Mouse (Mus musculus) liver, embryonic 15.5 days (tissue): ENCODE measurements at regions not wholly inside any gene's neighbourhood (a gene's known extent, or its start where the extent isn't known, plus 50 kb on each side); places are given as distances from the start of the nearest gene placed in this dataset.

Experiments used
- ATAC-seq: fragments of 200-750 bp; cut with Nextera tagmentation; 2 replicates; pipeline ENCODE4 v1.8.0; 2017; ENCODE audit warnings: moderate number of reproducible peaks, mild to moderate bottlenecking, moderate library complexity; ENCODE audit not compliant: insufficient read depth
- H3K27ac ChIP-seq: fragments of 300-500 bp; sonication (generic); replicated peaks from 2 replicates; pipeline ENCODE4 v1.5.1; 2015; ENCODE audit warnings: mild to moderate bottlenecking, inconsistent platforms
- H3K27me3 ChIP-seq: fragments of 300-500 bp; sonication (generic); 2 replicates; pipeline ENCODE4 v1.6.1; 2015; ENCODE audit warnings: mild to moderate bottlenecking, inconsistent platforms
- H3K36me3 ChIP-seq: fragments of 300-500 bp; sonication (generic); replicated peaks from 2 replicates; pipeline ENCODE4 v1.6.1; 2015; ENCODE audit warnings: moderate library complexity, mild to moderate bottlenecking, inconsistent platforms
- H3K4me1 ChIP-seq: fragments of 300-500 bp; sonication (generic); replicated peaks from 2 replicates; pipeline ENCODE4 v1.6.1; 2015; ENCODE audit warnings: inconsistent platforms
- H3K4me2 ChIP-seq: fragments of 300-500 bp; sonication (generic); 2 replicates; pipeline ENCODE4 v1.6.1; 2015; ENCODE audit warnings: moderate library complexity, mild to moderate bottlenecking, inconsistent platforms
- H3K4me3 ChIP-seq: fragments of 300-500 bp; sonication (generic); replicated peaks from 2 replicates; pipeline ENCODE4 v1.5.1; 2015; ENCODE audit warnings: mild to moderate bottlenecking, inconsistent platforms
- H3K9ac ChIP-seq: fragments of 300-500 bp; sonication (generic); 2 replicates; pipeline ENCODE4 v1.6.1; 2015; ENCODE audit warnings: moderate library complexity, mild to moderate bottlenecking, inconsistent platforms
- H3K9me3 ChIP-seq: fragments of 300-500 bp; sonication (generic); replicated peaks from 2 replicates; pipeline ENCODE4 v1.6.1; 2016; ENCODE audit warnings: inconsistent platforms
- WGBS: fragments of 180-500 bp; shearing (Covaris S2); methylation state at CpG from one replicate; pipeline ENCODE4 v1.1.7; 2015; ENCODE audit warnings: mixed read lengths; ENCODE audit not compliant: insufficient replicate concordance; 5-methylcytosine and 5-hydroxymethylcytosine counted together

DNA sequence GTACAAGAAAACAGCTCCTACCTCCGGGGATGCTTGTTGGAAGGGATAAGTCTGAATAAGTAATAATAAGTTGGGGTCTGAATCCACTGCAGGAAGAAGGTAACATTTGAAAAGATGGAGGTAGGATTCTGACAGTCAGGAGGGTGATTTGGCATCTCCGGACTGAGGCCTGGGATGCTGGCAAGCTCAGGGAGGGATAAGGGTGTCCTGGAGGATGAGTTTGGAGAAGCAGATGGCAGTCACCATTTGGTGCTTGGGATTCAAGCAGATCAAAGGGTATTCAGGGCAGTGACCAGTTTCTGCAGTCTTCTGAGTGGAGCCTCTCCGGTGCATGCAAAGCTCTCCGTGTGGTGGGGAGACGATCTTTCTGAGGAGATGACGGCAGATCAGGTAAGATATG is 62.9 kb upstream of the Gm2310 start:
- Histone ChIP-seq H3K27me3 (no peaks in the 10 kb centered on the region; the same call in 1 of the 2 replicates), H3K4me1 (no peaks in the 10 kb centered on the region), H3K36me3 (no peaks in the 10 kb centered on the region), H3K27ac (no peak overlapping the region), H3K9me3 (no peaks in the 10 kb centered on the region), H3K4me3 (no peak overlapping the region), H3K9ac (no peak overlapping the region), H3K4me2 (no peak overlapping the region)
- 69% methylated on average over 6 of the region's 6 CpGs for WGBS
- no peak for ATAC-seq

DNA sequence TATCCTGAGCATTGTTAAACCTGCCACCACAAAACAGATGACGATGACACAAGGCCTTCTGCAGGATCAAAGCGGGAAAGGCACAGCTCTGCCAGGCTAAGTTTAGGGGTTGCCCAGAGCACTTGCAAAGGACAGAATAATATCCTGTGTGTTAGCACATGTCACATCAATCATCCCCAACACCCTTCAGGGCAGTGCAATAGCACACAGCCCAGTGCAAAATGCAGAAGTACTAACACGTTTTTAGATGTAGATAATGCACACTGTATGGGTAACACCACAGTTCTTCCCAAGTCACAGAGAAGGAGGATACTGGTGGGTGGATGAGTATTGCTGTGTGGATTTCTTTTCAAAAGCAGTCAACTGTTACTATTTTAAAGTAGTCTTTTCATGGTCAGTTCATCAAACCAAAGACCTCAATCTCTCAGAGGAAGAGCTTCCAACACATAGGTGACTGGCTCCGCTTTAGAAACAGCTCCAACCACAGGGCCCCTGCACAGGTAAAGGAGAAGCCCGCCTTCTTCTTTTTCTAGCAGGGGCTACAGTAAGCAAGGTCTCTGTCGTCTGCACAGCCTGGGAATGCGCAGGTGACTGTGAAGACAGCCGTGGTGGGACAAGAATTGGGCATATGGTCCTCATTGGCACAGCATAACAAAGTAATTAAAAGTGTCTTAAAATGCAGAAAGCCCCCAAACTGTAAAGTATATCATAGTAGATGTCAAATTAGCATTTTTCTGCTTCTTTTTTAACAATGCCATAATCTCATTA is 61.6 kb upstream of the Gm2310 start:
- Histone ChIP-seq H3K27ac (no peak overlapping the region), H3K27me3 (no peaks in the 10 kb centered on the region; the same call in 1 of the 2 replicates), H3K4me2 (no peak overlapping the region), H3K9ac (no peak overlapping the region), H3K4me1 (no peaks in the 10 kb centered on the region), H3K36me3 (no peaks in the 10 kb centered on the region), H3K4me3 (no peak overlapping the region), H3K9me3 (no peaks in the 10 kb centered on the region)
- WGBS, result 26% methylated on average over 8 of the region's 8 CpGs
- ATAC-seq, result no peak

DNA sequence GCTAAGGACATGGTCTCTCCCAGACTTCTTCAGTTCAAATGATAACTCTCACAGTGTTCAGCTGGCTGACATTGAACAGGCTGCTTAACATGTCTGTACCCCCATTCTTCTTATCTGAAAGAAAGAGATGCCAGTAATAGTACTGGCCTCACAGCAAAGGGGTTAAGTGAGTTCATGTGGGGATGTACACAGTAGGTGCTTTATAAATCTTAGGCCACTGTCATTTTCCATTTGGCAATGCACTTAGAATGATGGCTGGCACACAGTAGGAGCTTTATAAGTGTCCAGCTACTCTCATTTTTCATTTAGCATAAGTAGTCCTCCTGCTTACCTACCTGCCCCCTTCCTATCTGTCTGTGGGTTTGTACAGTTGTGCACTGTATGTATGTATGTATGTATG is 60.3 kb upstream of the Gm2310 start:
- Histone ChIP-seq H3K4me2 (no peak overlapping the region), H3K27me3 (no peaks in the 10 kb centered on the region; the same call in 1 of the 2 replicates)
- ATAC-seq, result no peak

DNA sequence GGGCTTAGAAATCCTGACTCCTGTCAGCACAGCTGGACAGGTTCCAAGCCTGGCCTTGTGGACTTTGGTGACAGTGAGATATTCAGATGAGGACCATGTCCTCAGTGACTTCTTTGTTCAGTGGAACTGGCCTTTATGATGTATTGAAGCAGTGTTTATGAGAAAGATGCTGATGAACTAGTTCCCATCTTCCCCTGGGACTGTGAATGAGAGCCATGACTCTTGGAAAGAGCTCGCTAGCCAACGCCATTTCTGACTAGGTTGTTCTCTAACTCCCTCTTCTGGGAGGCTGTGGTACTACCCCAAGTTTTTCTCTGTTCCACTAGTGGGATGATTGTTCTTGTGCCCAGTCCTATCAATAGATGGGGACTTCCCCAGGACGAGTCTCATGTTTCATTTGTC is 57.7 kb upstream of the Gm2310 start:
- Histone ChIP-seq H3K27ac (no peak overlapping the region), H3K36me3 (no peaks in the 10 kb centered on the region), H3K9me3 (no peaks in the 10 kb centered on the region), H3K4me1 (no peaks in the 10 kb centered on the region), H3K27me3 (peaks cover 3% of the 10 kb centered on the region; the same call in 1 of the 2 replicates), H3K4me3 (no peak overlapping the region), H3K4me2 (no peak overlapping the region), H3K9ac (no peak overlapping the region)
- no peak for ATAC-seq
- 11% methylated on average over 3 of the region's 3 CpGs for WGBS

More for the DNA sequence above, 60.3 kb upstream of the Gm2310 start:
- H3K4me1 ChIP-seq, result no peaks in the 10 kb centered on the region
- H3K27ac ChIP-seq, result no peak overlapping the region
- no peak overlapping the region for H3K9ac ChIP-seq
- no peaks in the 10 kb centered on the region for H3K36me3 ChIP-seq
- no peak overlapping the region for H3K4me3 ChIP-seq
- no peaks in the 10 kb centered on the region for H3K9me3 ChIP-seq

DNA sequence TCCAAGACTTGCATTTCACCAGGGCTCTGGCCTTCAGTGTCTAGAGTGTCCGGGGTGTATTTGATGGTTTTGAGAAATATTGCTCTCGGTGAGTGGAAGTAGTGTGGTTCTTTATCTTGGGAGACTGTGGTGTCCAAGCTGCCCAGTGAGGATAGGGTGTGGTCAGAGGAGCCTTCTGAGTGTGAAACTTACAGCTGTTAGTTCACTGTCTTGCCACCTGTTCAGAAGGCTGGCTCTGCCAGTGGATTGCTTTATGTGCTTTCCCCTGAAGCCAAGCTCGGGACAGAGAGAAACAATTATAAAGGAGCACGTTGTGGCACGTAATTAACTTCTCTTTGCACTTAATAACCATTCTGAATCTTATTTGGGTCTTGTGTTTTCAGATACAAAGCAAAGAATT is 57.2 kb upstream of the Gm2310 start:
- no peaks in the 10 kb centered on the region for H3K4me1 ChIP-seq
- H3K36me3 ChIP-seq, result no peaks in the 10 kb centered on the region
- no peak overlapping the region for H3K4me2 ChIP-seq
- H3K27me3 ChIP-seq, result peaks cover 8% of the 10 kb centered on the region; the same call in 1 of the 2 replicates
- no peaks in the 10 kb centered on the region for H3K9me3 ChIP-seq
- no peak overlapping the region for H3K27ac ChIP-seq
- 49% methylated on average over 5 of the region's 5 CpGs for WGBS
- ATAC-seq, result no peak
- H3K4me3 ChIP-seq, result no peak overlapping the region
- H3K9ac ChIP-seq, result no peak overlapping the region

DNA sequence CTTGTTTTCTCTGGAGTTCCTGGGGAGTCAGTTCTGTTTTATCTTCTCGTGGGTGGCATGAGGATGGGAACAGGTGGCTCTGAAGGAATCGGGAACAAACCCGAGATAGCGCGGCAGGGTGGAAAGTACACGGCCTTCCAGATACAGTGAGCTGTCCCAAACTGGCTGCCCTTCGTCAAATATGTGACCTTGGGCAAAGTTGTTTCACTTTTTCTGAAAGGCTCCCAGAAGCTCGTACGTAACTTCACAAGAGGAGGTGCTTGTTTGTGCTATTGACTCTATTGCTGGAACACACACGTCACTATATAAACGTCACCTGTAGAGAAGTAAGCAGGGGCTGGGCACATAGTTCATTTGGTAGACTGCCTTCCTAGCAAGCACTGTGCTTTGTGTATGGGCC is 49.9 kb upstream of the Gm2310 start:
- Histone ChIP-seq H3K9ac (peak overlapping the region; percentile 18; the same call in 1 of the 2 replicates), H3K9me3 (no peaks in the 10 kb centered on the region), H3K27me3 (peaks cover 44% of the 10 kb centered on the region), H3K36me3 (no peaks in the 10 kb centered on the region), H3K4me2 (peak overlapping the region; percentile 85), H3K4me3 (peak overlapping the region; percentile 57), H3K4me1 (peaks cover 16% of the 10 kb centered on the region; the same call in 1 of the 2 replicates), H3K27ac (no peak overlapping the region)
- WGBS, result 6% methylated on average over 11 of the region's 11 CpGs
- no peak for ATAC-seq
